Mouse (Mus musculus): ENCODE data around the gene Tmem91. TPM values are rescaled to one million over a fixed set of nuclear protein-coding genes. Genes with fewer than 3 reads are reported as not detected.

Gene Tmem91
- polyA plus RNA-seq, 1 experiment from 2014 or later, result 3.5 TPM

- H3K36me3 ChIP-seq (ENCODE audit: control insufficient read depth, insufficient read depth, low read length), result 0 out of 2 replicates have a peak, but pooled peaks cover 4% of the 10 kb centered on the region
- H3K27ac ChIP-seq (ENCODE audit: low read length), result peak overlapping the region; percentile 83
- H3K4me3 ChIP-seq (replicated peaks; ENCODE audit: low read length), result peak overlapping the region; percentile 54
- peak; percentile 83 for ATAC-seq (ENCODE audit: insufficient read depth, low FRiP score)
- H3K9me3 ChIP-seq (replicated peaks; ENCODE audit: control insufficient read depth, low read length), result no peaks in the 10 kb centered on the region
- WGBS, result under 1% methylated on average over 51 of the region's 52 CpGs
- no peaks in the 10 kb centered on the region; the same call in 1 of the 2 replicates for H3K27me3 ChIP-seq (ENCODE audit: control insufficient read depth, insufficient read depth, low read length)
- peak overlapping the region; percentile 98 for H3K4me2 ChIP-seq (ENCODE audit: low read depth, low read length)
- peak overlapping the region; percentile 83 for H3K9ac ChIP-seq (ENCODE audit: low read length)
- H3K4me1 ChIP-seq (ENCODE audit: control insufficient read depth, insufficient read depth, low read length), result peaks cover 16% of the 10 kb centered on the region
Measured at GRCm38 (mm10) chr7:25688810-25689586, 14.0 kb upstream of the Tmem91 start.

GRCm38 (mm10) chr7:25687811-25688401 is 12.9 kb upstream of the Tmem91 start:
- 0 out of 2 replicates have a peak, but pooled peaks cover under 1% of the 10 kb centered on the region for H3K36me3 ChIP-seq (ENCODE audit: control insufficient read depth, insufficient read depth, low read length)
- under 1% methylated on average over 47 of the region's 47 CpGs for WGBS
- H3K4me2 ChIP-seq (ENCODE audit: low read depth, low read length), result peak overlapping the region; percentile 98
- H3K9me3 ChIP-seq (replicated peaks; ENCODE audit: control insufficient read depth, low read length), result no peaks in the 10 kb centered on the region
- peak overlapping the region; percentile 54 for H3K4me3 ChIP-seq (replicated peaks; ENCODE audit: low read length)
- no peak for ATAC-seq (ENCODE audit: insufficient read depth, low FRiP score)
- peaks cover 16% of the 10 kb centered on the region for H3K4me1 ChIP-seq (ENCODE audit: control insufficient read depth, insufficient read depth, low read length)
- H3K9ac ChIP-seq (ENCODE audit: low read length), result peak overlapping the region; percentile 83
- H3K27ac ChIP-seq (ENCODE audit: low read length), result peak overlapping the region; percentile 83; the same call in 1 of the 2 replicates
- no peaks in the 10 kb centered on the region; the same call in 1 of the 2 replicates for H3K27me3 ChIP-seq (ENCODE audit: control insufficient read depth, insufficient read depth, low read length)

GRCm38 (mm10) chr7:25686680-25687531 is 11.9 kb upstream of the Tmem91 start, which contains the start of gene Tgfb1:
Gene Tgfb1, plus strand, starts transcription at chr7:25687002.
- H3K36me3 ChIP-seq (ENCODE audit: control insufficient read depth, insufficient read depth, low read length), result no peaks in the 10 kb centered on the region
- under 1% methylated on average over 53 of the region's 69 CpGs for WGBS
- ATAC-seq (ENCODE audit: insufficient read depth, low FRiP score), result peak; percentile 52
- H3K4me1 ChIP-seq (ENCODE audit: control insufficient read depth, insufficient read depth, low read length), result peaks cover 16% of the 10 kb centered on the region
- peak within 1 kb of the TSS; percentile 83 for H3K27ac ChIP-seq (ENCODE audit: low read length)
- peak within 1 kb of the TSS; percentile 54 for H3K4me3 ChIP-seq (replicated peaks; ENCODE audit: low read length)
- H3K27me3 ChIP-seq (ENCODE audit: control insufficient read depth, insufficient read depth, low read length), result no peaks in the 10 kb centered on the region; the same call in 1 of the 2 replicates
- H3K9me3 ChIP-seq (replicated peaks; ENCODE audit: control insufficient read depth, low read length), result no peaks in the 10 kb centered on the region
- peak within 1 kb of the TSS; percentile 98 for H3K4me2 ChIP-seq (ENCODE audit: low read depth, low read length)
- H3K9ac ChIP-seq (ENCODE audit: low read length), result peak within 1 kb of the TSS; percentile 83

GRCm38 (mm10) chr7:25685926-25686470 is 11.0 kb upstream of the Tmem91 start:
- Histone ChIP-seq H3K4me3 (replicated peaks; ENCODE audit: low read length) (peak overlapping the region; percentile 54), H3K27ac (ENCODE audit: low read length) (no peak overlapping the region), H3K9ac (ENCODE audit: low read length) (peak overlapping the region; percentile 83), H3K9me3 (replicated peaks; ENCODE audit: control insufficient read depth, low read length) (no peaks in the 10 kb centered on the region), H3K4me2 (ENCODE audit: low read depth, low read length) (peak overlapping the region; percentile 98; the same call in 1 of the 2 replicates), H3K27me3 (ENCODE audit: control insufficient read depth, insufficient read depth, low read length) (no peaks in the 10 kb centered on the region; the same call in 1 of the 2 replicates), H3K4me1 (ENCODE audit: control insufficient read depth, insufficient read depth, low read length) (peaks cover 21% of the 10 kb centered on the region), H3K36me3 (ENCODE audit: control insufficient read depth, insufficient read depth, low read length) (no peaks in the 10 kb centered on the region)
- ATAC-seq (ENCODE audit: insufficient read depth, low FRiP score), result no peak
- WGBS, result 75% methylated on average over 21 of the region's 21 CpGs

- H3K27ac ChIP-seq (ENCODE audit: low read length), result no peak overlapping the region
- ATAC-seq (ENCODE audit: insufficient read depth, low FRiP score), result no peak
- H3K27me3 ChIP-seq (ENCODE audit: control insufficient read depth, insufficient read depth, low read length), result no peaks in the 10 kb centered on the region; the same call in 1 of the 2 replicates
- no peaks in the 10 kb centered on the region for H3K9me3 ChIP-seq (replicated peaks; ENCODE audit: control insufficient read depth, low read length)
- no peak overlapping the region for H3K4me3 ChIP-seq (replicated peaks; ENCODE audit: low read length)
- 86% methylated on average over 6 of the region's 6 CpGs for WGBS
- no peak overlapping the region for H3K4me2 ChIP-seq (ENCODE audit: low read depth, low read length)
- H3K4me1 ChIP-seq (ENCODE audit: control insufficient read depth, insufficient read depth, low read length), result peaks cover 28% of the 10 kb centered on the region
- no peaks in the 10 kb centered on the region for H3K36me3 ChIP-seq (ENCODE audit: control insufficient read depth, insufficient read depth, low read length)
- H3K9ac ChIP-seq (ENCODE audit: low read length), result no peak overlapping the region
Measured at GRCm38 (mm10) chr7:25684659-25685058, 9.7 kb upstream of the Tmem91 start.

- H3K4me3 ChIP-seq (replicated peaks; ENCODE audit: low read length), result no peak overlapping the region
- no peak for ATAC-seq (ENCODE audit: insufficient read depth, low FRiP score)
- H3K4me1 ChIP-seq (ENCODE audit: control insufficient read depth, insufficient read depth, low read length), result peaks cover 21% of the 10 kb centered on the region
- no peaks in the 10 kb centered on the region for H3K9me3 ChIP-seq (replicated peaks; ENCODE audit: control insufficient read depth, low read length)
- H3K4me2 ChIP-seq (ENCODE audit: low read depth, low read length), result no peak overlapping the region
- WGBS, result 49% methylated on average over 7 of the region's 7 CpGs
- H3K9ac ChIP-seq (ENCODE audit: low read length), result no peak overlapping the region; the same call in 1 of the 2 replicates
- H3K27me3 ChIP-seq (ENCODE audit: control insufficient read depth, insufficient read depth, low read length), result no peaks in the 10 kb centered on the region; the same call in 1 of the 2 replicates
- no peaks in the 10 kb centered on the region for H3K36me3 ChIP-seq (ENCODE audit: control insufficient read depth, insufficient read depth, low read length)
- H3K27ac ChIP-seq (ENCODE audit: low read length), result no peak overlapping the region
Measured at GRCm38 (mm10) chr7:25683474-25684180, 8.7 kb upstream of the Tmem91 start.

GRCm38 (mm10) chr7:25681341-25682231 is 6.6 kb upstream of the Tmem91 start:
- H3K4me1 ChIP-seq (ENCODE audit: control insufficient read depth, insufficient read depth, low read length), result peaks cover 12% of the 10 kb centered on the region
- no peaks in the 10 kb centered on the region for H3K9me3 ChIP-seq (replicated peaks; ENCODE audit: control insufficient read depth, low read length)
- ATAC-seq (ENCODE audit: insufficient read depth, low FRiP score), result no peak
- no peak overlapping the region for H3K9ac ChIP-seq (ENCODE audit: low read length)
- no peaks in the 10 kb centered on the region for H3K36me3 ChIP-seq (ENCODE audit: control insufficient read depth, insufficient read depth, low read length)
- peak overlapping the region; percentile 65 for H3K4me3 ChIP-seq (replicated peaks; ENCODE audit: low read length)
- H3K27me3 ChIP-seq (ENCODE audit: control insufficient read depth, insufficient read depth, low read length), result no peaks in the 10 kb centered on the region
- WGBS, result 57% methylated on average over 15 of the region's 15 CpGs
- peak overlapping the region; percentile 71 for H3K4me2 ChIP-seq (ENCODE audit: low read depth, low read length)
- no peak overlapping the region for H3K27ac ChIP-seq (ENCODE audit: low read length)

All from stomach, embryonic 16.5 days (tissue).